Mouse (Mus musculus): ENCODE results near the gene Nr5a1. TPM values are rescaled to one million over a fixed set of nuclear protein-coding genes. Genes with fewer than 3 reads are reported as not detected.

The Nr5a1 gene
- polyA plus RNA-seq, 1 experiment = not detected

DNA sequence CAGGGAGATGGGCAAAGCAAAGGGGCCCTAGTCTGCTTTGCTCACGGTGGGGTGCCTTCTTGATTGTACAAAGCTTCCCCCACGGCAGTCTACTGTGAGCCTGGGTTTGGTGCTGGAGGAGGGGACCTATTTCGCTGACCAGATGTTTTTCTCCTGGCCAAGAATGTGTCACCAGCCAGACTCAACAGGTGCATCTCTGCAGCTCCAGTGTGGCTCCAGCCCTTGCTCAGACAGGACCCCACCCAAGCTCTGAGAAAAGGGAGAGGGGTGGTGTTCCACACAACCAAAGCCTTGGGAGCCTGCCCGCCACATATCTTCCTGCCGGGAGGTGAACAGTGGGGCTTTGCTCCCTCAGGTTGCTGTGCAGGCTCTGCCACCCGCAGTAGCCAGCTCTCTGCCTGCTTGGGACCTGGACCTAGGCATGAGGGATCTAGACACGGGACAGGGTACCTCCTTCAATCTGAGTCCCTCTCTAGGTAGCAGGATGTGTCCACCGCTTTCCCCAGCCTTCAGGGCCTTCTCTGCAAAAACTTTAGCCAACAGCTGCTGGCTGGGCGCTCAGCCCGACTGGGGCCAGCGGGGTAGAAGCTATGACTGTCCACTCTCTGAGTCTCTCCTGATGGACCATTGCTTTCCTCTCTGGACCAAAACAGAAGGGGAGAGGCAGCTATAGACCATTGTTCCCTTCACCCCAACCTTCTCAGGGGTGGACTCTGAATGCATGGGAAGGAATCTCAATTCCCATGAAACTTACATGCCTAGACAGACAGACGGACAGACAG is 5.2 kb downstream of the Nr5a1 start:
- Histone ChIP-seq H3K4me1 (ENCODE audit: control insufficient read depth, insufficient read depth, low read length) (no peaks in the 10 kb centered on the region), H3K27ac (ENCODE audit: insufficient read depth, low read depth, low read length) (no peak overlapping the region), H3K4me3 (ENCODE audit: insufficient read depth, low read length) (no peak overlapping the region)
- no peak for TF ChIP-seq CTCF (IDR thresholded peaks at IDR 0.05; ENCODE audit: low read depth, low read length)
- TF ChIP-seq POLR2A (IDR thresholded peaks at IDR 0.05; ENCODE audit: borderline replicate concordance, low read depth, low read length) = no peak

DNA sequence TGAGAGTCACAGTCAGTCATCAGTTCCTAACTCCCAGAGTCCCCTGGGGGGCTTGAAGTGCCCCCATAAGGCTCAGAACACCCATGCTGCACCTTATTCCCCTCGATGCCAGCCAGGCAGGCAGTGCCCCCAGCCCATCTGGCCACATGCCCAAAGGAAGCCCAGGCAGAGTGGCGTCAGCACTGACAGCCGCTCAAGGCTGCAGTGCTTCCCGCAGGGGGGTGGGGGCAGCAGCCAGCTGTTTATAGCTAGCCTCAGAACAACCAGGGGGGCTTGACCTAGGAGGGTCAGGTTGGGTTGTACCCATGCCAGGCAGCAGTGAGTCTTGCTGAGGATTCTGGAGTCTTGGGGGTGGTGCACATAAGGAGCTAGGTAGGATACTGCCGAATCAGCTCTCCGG is 7.7 kb downstream of the Nr5a1 start:
- no peak for TF ChIP-seq CTCF (IDR thresholded peaks at IDR 0.05; ENCODE audit: low read depth, low read length)
- TF ChIP-seq POLR2A (IDR thresholded peaks at IDR 0.05; ENCODE audit: borderline replicate concordance, low read depth, low read length) = no peak
- H3K4me1 ChIP-seq (ENCODE audit: control insufficient read depth, insufficient read depth, low read length) = no peaks in the 10 kb centered on the region
- no peak overlapping the region for H3K4me3 ChIP-seq (ENCODE audit: insufficient read depth, low read length)
- no peak overlapping the region for H3K27ac ChIP-seq (ENCODE audit: insufficient read depth, low read depth, low read length)

DNA sequence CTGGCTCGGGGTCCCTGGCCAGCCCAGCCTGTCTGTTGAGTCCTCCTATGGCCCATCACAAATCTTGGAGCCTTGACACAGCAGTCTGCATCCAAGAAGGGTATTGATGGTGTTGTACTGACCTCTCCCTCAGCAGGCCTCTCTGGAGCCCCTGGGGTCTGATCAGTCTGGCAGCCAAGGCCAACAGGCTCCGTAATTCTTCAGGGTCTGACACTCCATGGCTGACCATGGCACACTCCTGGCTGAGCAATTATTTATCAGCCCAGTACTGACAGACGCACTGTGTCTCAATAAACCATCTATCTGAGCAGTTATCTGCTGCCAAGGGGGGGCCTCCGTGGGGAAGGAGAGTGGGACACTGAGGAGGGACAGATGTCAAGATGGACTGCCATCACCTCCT is 9.3 kb downstream of the Nr5a1 start:
- H3K4me1 ChIP-seq (ENCODE audit: control insufficient read depth, insufficient read depth, low read length) = no peaks in the 10 kb centered on the region
- TF ChIP-seq POLR2A (IDR thresholded peaks at IDR 0.05; ENCODE audit: borderline replicate concordance, low read depth, low read length) = no peak
- no peak for TF ChIP-seq CTCF (IDR thresholded peaks at IDR 0.05; ENCODE audit: low read depth, low read length)
- H3K27ac ChIP-seq (ENCODE audit: insufficient read depth, low read depth, low read length) = no peak overlapping the region
- no peak overlapping the region for H3K4me3 ChIP-seq (ENCODE audit: insufficient read depth, low read length)

DNA sequence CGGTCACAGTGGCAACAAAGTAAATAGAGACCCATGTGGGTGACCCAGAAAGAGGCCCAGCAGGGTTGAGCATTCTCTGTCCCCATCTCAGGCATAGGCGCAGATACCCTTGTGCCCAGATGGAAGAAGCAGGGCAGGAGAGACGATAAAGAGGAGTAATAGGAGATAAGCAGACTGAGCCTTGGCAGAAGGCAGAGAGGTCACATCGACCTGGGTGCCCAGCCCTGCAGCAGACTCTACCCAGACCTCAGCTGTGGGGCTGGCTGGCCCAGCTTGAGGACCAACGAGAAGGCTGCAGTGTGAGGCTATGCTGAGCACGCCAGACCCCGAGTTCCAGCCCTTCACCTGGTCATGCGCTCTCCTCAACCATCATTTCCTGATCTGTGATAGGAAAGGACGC is 10.0 kb downstream of the Nr5a1 start:
- no peak overlapping the region for H3K4me3 ChIP-seq (ENCODE audit: insufficient read depth, low read length)
- TF ChIP-seq CTCF (IDR thresholded peaks at IDR 0.05; ENCODE audit: low read depth, low read length) = no peak
- no peak overlapping the region for H3K27ac ChIP-seq (ENCODE audit: insufficient read depth, low read depth, low read length)

DNA sequence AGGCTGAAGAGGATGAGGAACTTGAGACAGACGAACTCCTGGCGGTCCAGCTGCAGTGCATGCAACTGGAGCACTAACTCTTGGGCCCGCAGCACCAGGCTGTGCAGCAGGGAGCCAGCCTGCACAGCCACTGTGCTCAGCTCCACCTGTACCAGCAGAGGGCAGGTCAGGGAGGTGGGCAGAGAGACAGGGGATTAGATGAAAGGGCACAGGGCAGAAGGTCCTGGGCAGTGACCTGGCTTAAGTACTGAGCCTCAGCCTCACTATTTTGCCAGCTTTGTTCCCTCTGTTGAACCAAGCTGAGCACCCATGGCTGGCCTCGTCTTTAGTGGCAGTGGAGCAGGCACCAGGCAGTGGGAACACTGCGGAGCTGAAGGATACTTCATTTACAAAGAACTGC is 14.2 kb downstream of the Nr5a1 start:
- TF ChIP-seq POLR2A (IDR thresholded peaks at IDR 0.05; ENCODE audit: borderline replicate concordance, low read depth, low read length) (no peak), CTCF (IDR thresholded peaks at IDR 0.05; ENCODE audit: low read depth, low read length) (no peak)
- Histone ChIP-seq H3K27ac (ENCODE audit: insufficient read depth, low read depth, low read length) (no peak overlapping the region), H3K4me1 (ENCODE audit: control insufficient read depth, insufficient read depth, low read length) (no peaks in the 10 kb centered on the region), H3K4me3 (ENCODE audit: insufficient read depth, low read length) (no peak overlapping the region)

More for the DNA sequence above, 10.0 kb downstream of the Nr5a1 start:
- H3K4me1 ChIP-seq (ENCODE audit: control insufficient read depth, insufficient read depth, low read length) = no peaks in the 10 kb centered on the region

DNA sequence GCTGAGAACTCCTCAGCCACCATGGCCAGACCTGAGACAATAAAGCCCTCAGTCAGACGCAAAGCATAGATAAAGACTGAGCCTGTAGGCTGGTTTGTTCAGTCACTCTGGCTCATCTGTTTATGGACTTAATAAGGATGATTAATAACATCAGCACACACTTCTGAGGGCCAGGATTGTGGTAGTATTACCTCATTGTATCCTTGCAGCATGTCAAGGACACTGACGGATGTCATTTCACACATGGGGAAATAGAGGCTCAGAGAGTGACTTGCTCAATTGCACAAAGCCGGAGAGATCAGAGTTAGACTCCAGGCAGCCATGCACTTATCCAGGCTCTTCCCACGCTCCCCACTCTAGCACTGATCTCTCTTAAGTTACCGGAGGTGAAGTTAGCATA is 15.7 kb downstream of the Nr5a1 start:
- no peak for TF ChIP-seq CTCF (IDR thresholded peaks at IDR 0.05; ENCODE audit: low read depth, low read length)
- no peak for TF ChIP-seq POLR2A (IDR thresholded peaks at IDR 0.05; ENCODE audit: borderline replicate concordance, low read depth, low read length)
- no peak overlapping the region for H3K4me3 ChIP-seq (ENCODE audit: insufficient read depth, low read length)
- H3K27ac ChIP-seq (ENCODE audit: insufficient read depth, low read depth, low read length) = no peak overlapping the region
- no peaks in the 10 kb centered on the region for H3K4me1 ChIP-seq (ENCODE audit: control insufficient read depth, insufficient read depth, low read length)

DNA sequence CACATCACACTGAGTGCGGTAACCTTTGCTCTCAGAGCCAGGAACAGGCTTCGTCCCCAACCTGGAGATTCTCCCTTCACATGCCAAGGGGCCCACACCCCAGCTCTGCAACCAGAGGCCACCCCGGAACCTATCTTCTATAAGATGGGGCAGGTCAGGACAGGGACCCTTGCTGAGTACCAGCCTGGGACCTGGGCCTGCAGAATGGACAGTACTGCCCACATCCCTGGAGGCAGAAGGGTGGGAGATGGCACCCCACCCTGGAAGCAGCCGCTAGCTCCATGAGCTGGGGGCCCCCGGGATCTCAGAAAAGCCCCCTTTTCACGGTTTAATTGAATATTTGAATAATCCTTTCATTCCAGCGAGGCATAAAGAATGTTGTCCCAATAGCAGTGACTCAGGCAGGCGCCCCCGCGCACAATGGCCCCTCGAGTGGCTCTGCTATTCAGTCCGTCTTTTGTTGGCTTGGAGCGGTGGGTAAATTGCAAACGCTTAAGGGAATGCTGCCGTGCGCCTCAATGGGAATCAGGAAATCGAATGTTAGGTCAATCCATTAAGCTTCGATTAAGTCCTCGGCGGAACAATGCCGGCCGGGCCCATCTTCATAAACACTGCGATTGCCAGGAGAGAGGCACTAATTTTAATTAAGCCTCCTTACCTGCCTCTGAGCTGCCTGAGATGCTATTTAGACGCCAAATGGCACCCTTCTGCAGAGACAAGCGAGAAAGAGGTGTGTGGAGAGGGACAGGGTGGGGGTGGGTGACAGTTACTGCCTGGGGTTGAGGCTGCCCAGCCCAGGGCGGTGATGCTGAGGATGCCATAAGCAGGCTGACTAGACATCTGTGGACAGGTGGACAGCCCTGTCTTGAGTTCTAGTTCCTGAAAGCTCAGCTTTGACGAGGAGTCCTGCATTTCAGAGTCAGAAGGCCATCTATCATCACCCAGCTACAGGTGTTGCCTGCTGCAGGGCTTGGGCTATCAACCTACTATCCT is 16.9 kb downstream of the Nr5a1 start:
- H3K4me3 ChIP-seq (ENCODE audit: insufficient read depth, low read length) = no peak overlapping the region
- no peaks in the 10 kb centered on the region for H3K4me1 ChIP-seq (ENCODE audit: control insufficient read depth, insufficient read depth, low read length)
- no peak overlapping the region for H3K27ac ChIP-seq (ENCODE audit: insufficient read depth, low read depth, low read length)
- no peak for TF ChIP-seq CTCF (IDR thresholded peaks at IDR 0.05; ENCODE audit: low read depth, low read length)
- TF ChIP-seq POLR2A (IDR thresholded peaks at IDR 0.05; ENCODE audit: borderline replicate concordance, low read depth, low read length) = no peak

DNA sequence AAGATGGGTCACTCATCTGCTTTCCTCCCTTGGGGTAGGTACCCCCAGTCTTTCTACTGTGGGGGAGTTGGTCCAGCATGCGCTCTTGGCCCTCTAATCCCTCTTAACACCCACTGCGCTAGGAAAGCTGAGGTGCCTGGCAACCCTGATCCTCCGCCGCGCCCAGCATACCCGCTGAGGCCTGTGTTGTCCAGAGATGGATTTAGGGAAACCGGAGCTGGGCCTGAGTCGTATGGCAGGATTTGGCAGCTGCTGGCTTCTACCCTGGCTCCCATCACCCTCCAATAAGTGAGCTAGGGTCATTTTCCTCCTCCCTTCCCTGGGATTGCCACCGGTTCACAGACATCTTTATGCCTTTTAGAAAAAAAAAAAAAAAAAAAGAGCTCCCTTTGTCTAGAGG is 18.6 kb downstream of the Nr5a1 start:
- TF ChIP-seq POLR2A (IDR thresholded peaks at IDR 0.05; ENCODE audit: borderline replicate concordance, low read depth, low read length) (no peak), CTCF (IDR thresholded peaks at IDR 0.05; ENCODE audit: low read depth, low read length) (no peak)
- H3K4me3 ChIP-seq (ENCODE audit: insufficient read depth, low read length) = no peak overlapping the region
- H3K4me1 ChIP-seq (ENCODE audit: control insufficient read depth, insufficient read depth, low read length) = no peaks in the 10 kb centered on the region
- no peak overlapping the region for H3K27ac ChIP-seq (ENCODE audit: insufficient read depth, low read depth, low read length)

DNA sequence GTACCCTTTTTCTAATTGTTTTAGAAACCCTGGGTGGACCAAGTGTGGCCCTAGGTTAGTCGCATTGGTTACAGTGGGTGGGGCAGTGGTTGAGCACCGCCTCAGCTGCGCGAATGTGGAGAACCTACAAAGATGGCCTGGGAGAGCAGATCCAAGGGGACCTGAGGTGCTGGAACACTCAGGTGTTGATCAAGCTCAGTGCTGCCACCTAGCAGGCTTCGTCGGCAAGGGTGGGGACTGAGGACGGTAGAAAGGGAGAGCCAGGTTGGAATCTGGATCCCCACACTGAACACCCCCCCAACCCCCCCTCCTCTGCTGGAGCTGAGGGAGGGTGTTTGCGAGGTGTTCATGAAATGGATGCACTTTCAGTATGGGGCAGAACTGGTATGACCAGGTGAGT is 22.8 kb downstream of the Nr5a1 start:
- TF ChIP-seq POLR2A (IDR thresholded peaks at IDR 0.05; ENCODE audit: borderline replicate concordance, low read depth, low read length) (no peak), CTCF (IDR thresholded peaks at IDR 0.05; ENCODE audit: low read depth, low read length) (0 out of 2 replicates have a peak, but pooled peaks have one; percentile 30)

DNA sequence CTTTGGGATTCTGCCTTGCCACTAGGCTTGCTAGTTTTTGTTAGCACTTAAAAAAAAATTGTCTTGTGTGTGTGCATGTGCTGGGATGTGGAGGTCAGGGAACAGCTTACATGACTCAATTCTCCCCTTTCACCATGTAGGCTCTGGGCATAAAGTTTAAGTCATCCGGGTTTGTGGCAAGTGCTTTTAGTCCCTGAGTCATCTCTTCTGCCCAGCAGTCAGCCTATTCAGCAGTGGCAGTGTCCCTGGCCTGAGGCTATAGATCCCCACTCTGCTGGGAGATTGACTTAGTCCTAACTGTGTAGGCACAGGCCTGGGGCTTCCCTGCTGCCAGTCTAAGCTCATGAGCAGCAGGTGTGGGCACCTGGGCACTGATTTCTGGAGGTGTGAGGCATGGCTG is 24.5 kb downstream of the Nr5a1 start:
- Histone ChIP-seq H3K4me3 (ENCODE audit: insufficient read depth, low read length) (no peak overlapping the region), H3K4me1 (ENCODE audit: control insufficient read depth, insufficient read depth, low read length) (no peaks in the 10 kb centered on the region), H3K27ac (ENCODE audit: insufficient read depth, low read depth, low read length) (no peak overlapping the region)
- TF ChIP-seq POLR2A (IDR thresholded peaks at IDR 0.05; ENCODE audit: borderline replicate concordance, low read depth, low read length) (no peak), CTCF (IDR thresholded peaks at IDR 0.05; ENCODE audit: low read depth, low read length) (no peak)

More for the DNA sequence above, 22.8 kb downstream of the Nr5a1 start:
- H3K4me3 ChIP-seq (ENCODE audit: insufficient read depth, low read length) = no peak overlapping the region
- H3K4me1 ChIP-seq (ENCODE audit: control insufficient read depth, insufficient read depth, low read length) = no peaks in the 10 kb centered on the region
- H3K27ac ChIP-seq (ENCODE audit: insufficient read depth, low read depth, low read length) = no peak overlapping the region
